Mouse (Mus musculus) forebrain, embryonic 12.5 days (tissue): ENCODE data around the gene Hid1. TPM values are rescaled to one million over a fixed set of nuclear protein-coding genes. Genes with fewer than 3 reads are reported as not detected.

Experiments used
- ATAC-seq: fragments of 200-750 bp; cut with Nextera tagmentation; 2 replicates; pipeline ENCODE4 v1.8.0; 2017; ENCODE audit warnings: moderate TSS enrichment; ENCODE audit not compliant: low FRiP score
- H3K27ac ChIP-seq: fragments of 300-500 bp; sonication (generic); 2 replicates; pipeline ENCODE4 v1.5.1; 2016; ENCODE audit warnings: mild to moderate bottlenecking
- H3K27me3 ChIP-seq: fragments of 300-500 bp; sonication (generic); 2 replicates; pipeline ENCODE4 v1.6.1; 2016; ENCODE audit warnings: mild to moderate bottlenecking
- H3K36me3 ChIP-seq: fragments of 300-500 bp; sonication (generic); replicated peaks from 2 replicates; pipeline ENCODE4 v1.6.1; 2016; ENCODE audit warnings: mild to moderate bottlenecking
- H3K4me1 ChIP-seq: fragments of 300-500 bp; sonication (generic); 2 replicates; pipeline ENCODE4 v1.6.1; 2016
- H3K4me2 ChIP-seq: fragments of 300-500 bp; sonication (generic); 2 replicates; pipeline ENCODE4 v1.6.1; 2016; ENCODE audit warnings: mild to moderate bottlenecking, moderate library complexity
- H3K4me3 ChIP-seq: fragments of 300-500 bp; sonication (generic); replicated peaks from 2 replicates; pipeline ENCODE4 v1.5.1; 2016; ENCODE audit warnings: mild to moderate bottlenecking
- H3K9ac ChIP-seq: fragments of 300-500 bp; sonication (generic); 2 replicates; pipeline ENCODE4 v1.6.1; 2016; ENCODE audit warnings: mild to moderate bottlenecking
- H3K9me3 ChIP-seq: fragments of 300-500 bp; sonication (generic); 2 replicates; pipeline ENCODE4 v1.6.1; 2016
- WGBS: fragments of 180-500 bp; shearing (Covaris S2); methylation state at CpG from one replicate; pipeline ENCODE4 v1.1.7; 2016; 5-methylcytosine and 5-hydroxymethylcytosine counted together
- polyA plus RNA-seq: library from polyadenylated mRNA; unstranded; fragments of >200 nt; fragmentation: Nextera tagmentation; extraction: Ambion mirVana; gene quantifications from 2 replicates; pipeline ENCODE4 v1.2.1, GENCODE M21; 2016

Hid1 gene
- polyA plus RNA-seq, 1 experiment from 2014 or later: 33.7 TPM

- peak overlapping the region; percentile 19; the same call in 1 of the 2 replicates for H3K4me2 ChIP-seq
- H3K4me1 ChIP-seq: peaks cover 28% of the 10 kb centered on the region
- no peak overlapping the region for H3K9ac ChIP-seq
- H3K9me3 ChIP-seq: no peaks in the 10 kb centered on the region
- no peak overlapping the region for H3K4me3 ChIP-seq
- no peaks in the 10 kb centered on the region for H3K36me3 ChIP-seq
- WGBS: 23% methylated on average over 32 of the region's 32 CpGs
- H3K27ac ChIP-seq: no peak overlapping the region
- no peak for ATAC-seq
- peaks cover 91% of the 10 kb centered on the region for H3K27me3 ChIP-seq
Measured at GRCm38 (mm10) chr11:115323354-115323753, 44.2 kb downstream of the Hid1 start.

- Histone ChIP-seq H3K9me3 (no peaks in the 10 kb centered on the region), H3K27ac (no peak within 1 kb of the TSS), H3K36me3 (no peaks in the 10 kb centered on the region), H3K4me2 (peak within 1 kb of the TSS; percentile 35), H3K27me3 (peaks cover 95% of the 10 kb centered on the region), H3K4me1 (peaks cover 32% of the 10 kb centered on the region), H3K9ac (no peak within 1 kb of the TSS), H3K4me3 (peak within 1 kb of the TSS; percentile 13; the same call in 1 of the 2 replicates)
- peak; percentile 62; the same call in 1 of the 2 replicates for ATAC-seq
- 4% methylated on average over 35 of the region's 35 CpGs for WGBS
Measured at GRCm38 (mm10) chr11:115321906-115322693, 45.5 kb downstream of the Hid1 start, which contains the start of gene Ush1g. Gene Ush1g (minus strand): TSS chr11:115322041.

DNA sequence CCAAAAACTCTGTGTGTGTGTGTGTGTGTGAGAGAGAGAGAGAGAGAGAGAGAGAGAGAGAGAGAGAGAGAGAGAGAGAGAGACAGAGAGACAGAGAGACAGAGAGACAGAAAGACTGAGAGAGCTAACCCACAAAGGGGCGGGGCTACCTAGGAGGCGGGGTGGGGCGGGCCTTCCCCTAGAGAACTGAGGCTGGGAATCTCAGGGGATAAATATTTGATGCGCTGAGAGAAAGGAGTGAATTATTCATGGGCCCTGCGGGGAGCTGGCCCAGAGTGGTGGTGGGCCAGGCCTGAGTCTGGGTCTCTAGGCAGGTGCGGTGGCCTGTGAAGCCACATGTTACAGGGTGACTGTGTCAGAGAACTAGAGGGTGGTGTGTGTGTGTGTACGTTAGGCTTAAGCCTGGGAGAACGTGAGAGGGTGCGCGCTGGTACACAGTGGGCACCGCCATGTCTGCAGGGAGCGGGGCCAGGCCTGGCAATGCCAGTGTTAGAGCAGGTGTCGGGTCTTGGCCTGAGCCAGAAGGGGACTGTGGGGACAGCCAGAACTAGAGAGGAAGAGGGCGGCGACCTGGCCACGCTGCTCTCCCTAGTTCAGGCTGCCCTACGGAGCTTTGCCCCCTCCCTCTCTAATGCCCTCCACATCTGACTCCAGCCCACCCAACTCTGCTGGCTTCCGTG, 47.7 kb downstream of the Hid1 start:
- ATAC-seq: no peak
- Histone ChIP-seq H3K36me3 (no peaks in the 10 kb centered on the region), H3K9ac (no peak overlapping the region), H3K4me3 (no peak overlapping the region), H3K27me3 (peaks cover 100% of the 10 kb centered on the region), H3K4me1 (peaks cover 32% of the 10 kb centered on the region), H3K9me3 (no peaks in the 10 kb centered on the region), H3K27ac (no peak overlapping the region), H3K4me2 (no peak overlapping the region)
- WGBS: 3% methylated on average over 18 of the region's 18 CpGs

- Histone ChIP-seq H3K36me3 (no peaks in the 10 kb centered on the region), H3K27ac (no peak overlapping the region), H3K4me3 (peak overlapping the region; percentile 6; the same call in 1 of the 2 replicates), H3K9ac (no peak overlapping the region), H3K4me1 (peaks cover 32% of the 10 kb centered on the region), H3K9me3 (no peaks in the 10 kb centered on the region), H3K4me2 (no peak overlapping the region), H3K27me3 (peaks cover 100% of the 10 kb centered on the region)
- ATAC-seq: no peak
- 3% methylated on average over 63 of the region's 63 CpGs for WGBS
Measured at GRCm38 (mm10) chr11:115318245-115319027, 49.1 kb downstream of the Hid1 start.

GRCm38 (mm10) chr11:115317204-115317603, 50.4 kb downstream of the Hid1 start:
- Histone ChIP-seq H3K9ac (no peak overlapping the region), H3K4me3 (no peak overlapping the region), H3K4me1 (peaks cover 27% of the 10 kb centered on the region), H3K27me3 (peaks cover 100% of the 10 kb centered on the region), H3K36me3 (no peaks in the 10 kb centered on the region), H3K4me2 (no peak overlapping the region), H3K27ac (no peak overlapping the region), H3K9me3 (no peaks in the 10 kb centered on the region)
- no peak for ATAC-seq
- 61% methylated on average over 7 of the region's 7 CpGs for WGBS

DNA sequence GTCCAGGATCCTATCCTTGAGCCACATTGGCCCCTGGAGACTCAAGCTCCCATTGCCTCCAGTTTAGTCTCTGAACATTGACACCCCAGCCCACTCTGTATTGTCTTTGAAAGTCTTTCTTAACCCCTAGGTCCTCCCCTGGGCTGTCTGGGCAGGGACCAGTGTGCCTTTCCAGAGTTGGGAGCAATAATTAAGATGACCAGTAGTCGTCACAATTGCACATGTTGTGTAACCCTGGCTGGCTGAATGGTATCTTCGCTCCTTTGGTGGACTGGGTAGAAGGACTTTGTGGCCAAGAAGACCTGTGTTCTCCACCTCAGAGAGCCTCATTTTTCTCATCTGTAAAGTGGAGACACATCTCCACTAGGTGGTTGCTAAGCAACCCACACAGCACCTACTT, 53.3 kb downstream of the Hid1 start:
- no peak overlapping the region for H3K27ac ChIP-seq
- 49% methylated on average over 2 of the region's 2 CpGs for WGBS
- H3K4me2 ChIP-seq: no peak overlapping the region
- H3K4me3 ChIP-seq: no peak overlapping the region
- H3K9ac ChIP-seq: no peak overlapping the region
- H3K4me1 ChIP-seq: peaks cover 10% of the 10 kb centered on the region
- no peaks in the 10 kb centered on the region for H3K9me3 ChIP-seq
- H3K36me3 ChIP-seq: no peaks in the 10 kb centered on the region
- H3K27me3 ChIP-seq: peaks cover 76% of the 10 kb centered on the region
- ATAC-seq: no peak

GRCm38 (mm10) chr11:115308781-115309180, 58.8 kb downstream of the Hid1 start:
- ATAC-seq: no peak
- 75% methylated on average over 1 of the region's 1 CpGs for WGBS

DNA sequence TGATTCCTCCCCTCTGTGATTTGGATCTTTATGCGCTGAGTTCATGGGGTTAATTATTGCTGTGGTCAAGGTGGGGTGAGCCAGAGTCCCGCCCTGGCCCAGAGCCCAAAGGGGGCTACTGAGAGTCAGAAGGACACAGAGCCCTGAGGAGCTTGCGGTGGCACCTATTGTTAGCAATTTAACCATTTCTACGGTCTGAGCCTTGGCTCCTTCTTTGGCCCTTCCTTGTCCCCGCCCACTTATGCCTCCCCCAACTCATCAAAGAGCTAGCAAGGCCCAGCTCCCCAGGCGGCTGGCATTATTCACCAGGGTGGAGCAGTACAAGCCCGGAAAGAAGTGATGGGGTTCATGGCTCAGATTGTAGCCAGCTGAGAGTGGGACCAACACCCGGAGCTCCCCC, 60.7 kb downstream of the Hid1 start, which contains the start of gene Otop2:
TSS of gene Otop2 (plus strand) at position 301 of the 400 bp plus-strand sequence.
- Histone ChIP-seq H3K4me2 (no peak within 1 kb of the TSS), H3K27ac (no peak within 1 kb of the TSS), H3K9ac (peak within 1 kb of the TSS; percentile 25; the same call in 1 of the 2 replicates), H3K36me3 (no peaks in the 10 kb centered on the region), H3K4me3 (no peak within 1 kb of the TSS), H3K9me3 (no peaks in the 10 kb centered on the region), H3K4me1 (peaks cover 7% of the 10 kb centered on the region), H3K27me3 (peaks cover 25% of the 10 kb centered on the region)
- 17% methylated on average over 8 of the region's 8 CpGs for WGBS
- ATAC-seq: no peak

More at GRCm38 (mm10) chr11:115308781-115309180, 58.8 kb downstream of the Hid1 start:
- Histone ChIP-seq H3K27me3 (peaks cover 44% of the 10 kb centered on the region), H3K4me2 (no peak overlapping the region), H3K4me1 (peaks cover 7% of the 10 kb centered on the region), H3K27ac (no peak overlapping the region), H3K9ac (no peak overlapping the region), H3K36me3 (no peaks in the 10 kb centered on the region), H3K9me3 (no peaks in the 10 kb centered on the region), H3K4me3 (no peak overlapping the region)

DNA sequence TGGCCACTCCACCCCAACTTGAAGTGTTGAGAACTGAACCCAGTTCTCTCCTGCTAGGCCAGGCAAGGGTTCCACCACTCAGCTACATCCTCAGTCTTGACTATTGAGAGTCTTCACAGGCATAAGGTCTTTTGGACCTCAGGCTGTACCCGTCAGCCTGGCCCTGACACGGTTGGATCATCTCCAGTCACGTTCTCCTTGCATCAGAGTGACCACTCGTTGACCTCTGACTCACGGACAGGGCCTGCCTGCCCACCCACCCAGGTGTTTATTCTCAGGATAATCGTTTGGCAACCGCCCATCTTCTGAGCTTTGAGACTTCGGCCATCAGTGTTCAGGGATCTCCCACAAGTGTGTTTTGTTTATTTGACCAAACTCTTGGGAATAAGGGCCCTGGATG, 64.4 kb downstream of the Hid1 start:
- H3K36me3 ChIP-seq: no peaks in the 10 kb centered on the region
- H3K9ac ChIP-seq: no peak overlapping the region
- H3K9me3 ChIP-seq: no peaks in the 10 kb centered on the region
- no peak overlapping the region for H3K4me2 ChIP-seq
- no peak overlapping the region for H3K27ac ChIP-seq
- 80% methylated on average over 8 of the region's 8 CpGs for whole genome bisulfite sequencing
- H3K4me1 ChIP-seq: peaks cover 7% of the 10 kb centered on the region
- no peak overlapping the region for H3K4me3 ChIP-seq
- H3K27me3 ChIP-seq: peaks cover 30% of the 10 kb centered on the region
- ATAC-seq: no peak

DNA sequence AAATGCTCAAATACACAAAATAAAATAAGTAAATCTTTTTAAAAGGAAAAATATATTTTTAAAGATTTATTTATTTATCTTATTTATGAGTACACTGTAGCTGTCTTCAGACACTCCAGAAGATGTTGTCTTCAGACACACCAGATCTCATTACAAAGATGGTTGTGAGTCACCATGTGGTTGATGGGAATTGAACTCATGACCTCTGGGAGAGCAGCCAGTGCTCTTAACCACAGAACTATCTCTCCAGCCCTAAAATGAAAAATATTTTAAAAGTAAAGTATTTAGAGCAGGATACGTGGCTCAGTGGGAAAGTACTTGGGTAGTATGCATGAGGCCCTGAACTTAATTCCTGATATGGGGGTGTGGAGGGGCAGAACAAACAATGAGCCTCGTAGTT, 66.2 kb downstream of the Hid1 start:
- WGBS: 92% methylated on average over 2 of the region's 2 CpGs
- no peak for ATAC-seq
- Histone ChIP-seq H3K4me3 (no peak overlapping the region), H3K36me3 (no peaks in the 10 kb centered on the region), H3K4me1 (peaks cover 11% of the 10 kb centered on the region), H3K27ac (no peak overlapping the region), H3K9me3 (no peaks in the 10 kb centered on the region), H3K4me2 (no peak overlapping the region), H3K9ac (no peak overlapping the region), H3K27me3 (peaks cover 31% of the 10 kb centered on the region; the same call in 1 of the 2 replicates)

GRCm38 (mm10) chr11:115300745-115301144, 66.8 kb downstream of the Hid1 start:
- H3K4me2 ChIP-seq: no peak overlapping the region
- H3K27ac ChIP-seq: no peak overlapping the region
- no peak overlapping the region for H3K4me3 ChIP-seq
- WGBS: 80% methylated on average over 4 of the region's 4 CpGs
- no peaks in the 10 kb centered on the region for H3K9me3 ChIP-seq
- H3K27me3 ChIP-seq: peaks cover 34% of the 10 kb centered on the region
- no peak for ATAC-seq
- no peak overlapping the region for H3K9ac ChIP-seq
- no peaks in the 10 kb centered on the region for H3K36me3 ChIP-seq
- peaks cover 11% of the 10 kb centered on the region for H3K4me1 ChIP-seq

DNA sequence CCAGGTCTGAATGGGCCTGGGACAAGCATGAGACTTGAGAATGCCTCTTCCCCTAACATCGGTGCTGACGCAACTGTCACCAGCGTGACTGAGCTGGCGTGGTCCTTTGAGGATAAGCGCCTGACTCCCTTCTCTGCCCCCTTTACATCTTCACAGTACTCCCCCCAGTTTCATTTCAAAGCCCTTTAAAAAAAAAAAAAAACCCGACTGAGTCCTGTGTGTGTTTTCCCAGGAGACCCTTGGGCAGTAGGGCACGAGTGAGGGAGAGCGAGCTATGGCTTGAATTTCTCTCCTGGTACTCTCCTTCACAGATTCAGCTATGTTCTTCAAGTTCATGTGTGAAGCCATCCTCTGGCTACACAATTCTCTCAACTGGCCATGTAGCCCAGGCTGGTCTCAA, 69.4 kb downstream of the Hid1 start:
- peak overlapping the region; percentile 88; the same call in 1 of the 2 replicates for H3K4me2 ChIP-seq
- no peak for ATAC-seq
- H3K27me3 ChIP-seq: peaks cover 35% of the 10 kb centered on the region
- H3K9me3 ChIP-seq: no peaks in the 10 kb centered on the region
- H3K27ac ChIP-seq: no peak overlapping the region
- no peak overlapping the region for H3K4me3 ChIP-seq
- no peaks in the 10 kb centered on the region for H3K36me3 ChIP-seq
- no peak overlapping the region for H3K9ac ChIP-seq
- 78% methylated on average over 8 of the region's 8 CpGs for WGBS
- peaks cover 11% of the 10 kb centered on the region for H3K4me1 ChIP-seq
